Mouse (Mus musculus): ENCODE results near the gene Galns. TPM values are rescaled to one million over a fixed set of nuclear protein-coding genes. Genes with fewer than 3 reads are reported as not detected.
A peak's percentile ranks its signal among the peaks of the same experiment; 100 is the strongest.

Gene Galns
- polyA plus RNA-seq, 1 experiment from 2014 or later, result 8.2 TPM

DNA sequence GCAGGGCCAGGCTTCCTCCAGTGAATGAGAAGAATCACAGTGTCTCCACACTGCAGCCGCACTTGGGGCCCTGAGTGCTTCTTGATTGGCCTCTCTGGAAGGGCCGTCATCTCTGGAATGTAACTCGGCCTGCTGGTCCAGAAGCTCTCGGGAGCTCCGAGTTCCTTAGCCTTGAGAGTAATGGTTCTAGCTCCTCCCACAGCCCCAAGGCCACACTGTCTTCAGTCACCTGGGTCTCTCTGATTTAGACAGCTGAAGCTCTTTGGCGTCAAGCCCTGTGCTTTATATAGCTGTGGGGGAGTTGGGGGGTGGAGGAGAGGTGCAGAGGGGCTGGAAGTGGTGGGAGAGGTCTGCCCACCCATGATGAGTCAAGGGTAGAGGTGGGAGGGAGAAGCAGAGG lies 74.2 kb downstream of the Galns start:
- Histone ChIP-seq H3K36me3 (ENCODE audit: control insufficient read depth, insufficient read depth, low read length) (no peaks in the 10 kb centered on the region), H3K27ac (replicated peaks) (peak overlapping the region; percentile 82), H3K27me3 (ENCODE audit: control insufficient read depth, insufficient read depth, low read length) (no peaks in the 10 kb centered on the region), H3K9me3 (ENCODE audit: control insufficient read depth, low read length) (no peaks in the 10 kb centered on the region), H3K4me3 (ENCODE audit: low read depth, low read length) (no peak overlapping the region), H3K4me2 (replicated peaks; ENCODE audit: low read depth) (0 out of 2 replicates have a peak overlapping the region, but pooled peaks have one; percentile 15), H3K9ac (ENCODE audit: low read length) (no peak overlapping the region), H3K4me1 (replicated peaks; ENCODE audit: control insufficient read depth, insufficient read depth) (peaks cover 6% of the 10 kb centered on the region)
- TF ChIP-seq CTCF (IDR thresholded peaks at IDR 0.05; ENCODE audit: low read depth) (no peak), EP300 (optimal IDR thresholded peaks at IDR 0.05) (peak; percentile 26)
- ATAC-seq (ENCODE audit: low FRiP score, low TSS enrichment), result peak; percentile 86
- 4% methylated on average over 6 of the region's 6 CpGs for WGBS
- peak; percentile 75 for DNase-seq (ENCODE audit: low spot score)

DNA sequence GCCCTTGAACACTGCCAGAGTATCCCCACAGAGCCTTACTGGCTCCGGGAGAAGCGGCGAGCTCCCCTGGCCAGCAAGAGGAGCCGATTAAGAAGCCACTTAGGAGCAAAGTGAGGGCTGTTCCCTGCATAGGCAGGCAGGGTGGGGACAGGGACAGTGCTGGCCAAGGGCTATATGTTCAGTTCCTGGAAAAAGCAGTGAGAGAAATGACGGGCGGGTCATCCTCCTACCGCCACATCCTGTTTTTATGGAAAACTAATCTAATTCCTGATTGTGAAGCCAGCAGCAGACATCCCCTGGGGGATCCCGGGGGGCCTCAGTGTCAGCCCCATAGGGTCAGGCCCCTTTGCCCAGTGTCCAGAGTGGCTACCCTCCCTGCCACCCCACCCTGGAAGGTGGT lies 80.0 kb downstream of the Galns start:
- no peak overlapping the region for H3K4me2 ChIP-seq (replicated peaks; ENCODE audit: low read depth)
- ATAC-seq (ENCODE audit: low FRiP score, low TSS enrichment), result 0 out of 2 replicates have a peak, but pooled peaks have one; percentile 13
- H3K9me3 ChIP-seq (ENCODE audit: control insufficient read depth, low read length), result no peaks in the 10 kb centered on the region
- H3K4me1 ChIP-seq (replicated peaks; ENCODE audit: control insufficient read depth, insufficient read depth), result no peaks in the 10 kb centered on the region
- no peaks in the 10 kb centered on the region for H3K27me3 ChIP-seq (ENCODE audit: control insufficient read depth, insufficient read depth, low read length)
- peak overlapping the region; percentile 35; the same call in 1 of the 2 replicates for H3K27ac ChIP-seq (replicated peaks)
- no peak for DNase-seq (ENCODE audit: low spot score)
- H3K36me3 ChIP-seq (ENCODE audit: control insufficient read depth, insufficient read depth, low read length), result no peaks in the 10 kb centered on the region
- no peak overlapping the region for H3K9ac ChIP-seq (ENCODE audit: low read length)
- no peak overlapping the region for H3K4me3 ChIP-seq (ENCODE audit: low read depth, low read length)
- TF ChIP-seq CTCF (IDR thresholded peaks at IDR 0.05; ENCODE audit: low read depth) (no peak), EP300 (optimal IDR thresholded peaks at IDR 0.05) (no peak)
- WGBS, result 75% methylated on average over 8 of the region's 8 CpGs

DNA sequence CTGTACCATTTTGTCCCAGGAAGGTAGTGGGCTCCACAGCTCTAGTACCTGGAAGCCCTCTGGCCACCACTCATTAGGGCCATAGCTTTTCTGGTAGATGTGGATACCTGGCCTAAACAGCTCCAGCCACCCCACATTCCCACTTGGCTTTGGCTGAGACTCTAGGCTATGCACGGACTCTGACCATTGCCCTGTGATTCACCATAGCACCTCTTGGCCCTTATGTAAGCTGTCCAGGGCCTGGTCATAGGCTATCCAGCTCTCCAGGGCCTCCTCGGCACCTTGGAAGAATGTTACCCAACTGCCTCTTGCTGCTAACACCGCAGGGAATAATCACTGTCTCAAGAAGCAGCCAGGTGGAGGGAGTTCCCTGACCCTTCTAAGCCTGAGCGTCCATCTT lies 82.1 kb downstream of the Galns start:
- H3K9me3 ChIP-seq (ENCODE audit: control insufficient read depth, low read length), result no peaks in the 10 kb centered on the region
- no peak overlapping the region for H3K4me3 ChIP-seq (ENCODE audit: low read depth, low read length)
- no peak for TF ChIP-seq CTCF (IDR thresholded peaks at IDR 0.05; ENCODE audit: low read depth)
- no peak for TF ChIP-seq EP300 (optimal IDR thresholded peaks at IDR 0.05)
- H3K9ac ChIP-seq (ENCODE audit: low read length), result no peak overlapping the region
- no peaks in the 10 kb centered on the region for H3K36me3 ChIP-seq (ENCODE audit: control insufficient read depth, insufficient read depth, low read length)
- H3K27me3 ChIP-seq (ENCODE audit: control insufficient read depth, insufficient read depth, low read length), result no peaks in the 10 kb centered on the region
- no peak overlapping the region for H3K4me2 ChIP-seq (replicated peaks; ENCODE audit: low read depth)
- H3K27ac ChIP-seq (replicated peaks), result no peak overlapping the region
- WGBS, result 76% methylated on average over 4 of the region's 4 CpGs
- ATAC-seq (ENCODE audit: low FRiP score, low TSS enrichment), result no peak
- H3K4me1 ChIP-seq (replicated peaks; ENCODE audit: control insufficient read depth, insufficient read depth), result peaks cover 8% of the 10 kb centered on the region; the same call in 1 of the 2 replicates
- no peak for DNase-seq (ENCODE audit: low spot score)

Small RNA genes within 50 kb of the gene (microRNA-seq; reads per million reads assigned to microRNA genes)
- gene Mir6396, result not detected

Other genes starting within 250 kb of the Galns start
- gene Zc3h18, start 234.9 kb downstream of the Galns start, polyA plus RNA-seq (2015; fragmentation: Nextera tagmentation; extraction: Ambion mirVana), result 19.4 and 19.8 TPM in 2 replicates
- 0.15 and 0.32 TPM in 2 replicates for gene Il17c, start 189.4 kb downstream of the Galns start, polyA plus RNA-seq (2015; fragmentation: Nextera tagmentation; extraction: Ambion mirVana)
- gene Cyba, start 178.5 kb downstream of the Galns start, polyA plus RNA-seq (2015; fragmentation: Nextera tagmentation; extraction: Ambion mirVana), result 250 and 267 TPM in 2 replicates
- 34.6 and 35.7 TPM in 2 replicates for gene Mvd, start 168.0 kb downstream of the Galns start, polyA plus RNA-seq (2015; fragmentation: Nextera tagmentation; extraction: Ambion mirVana)
- gene Snai3, start 150.7 kb downstream of the Galns start, polyA plus RNA-seq (2015; fragmentation: Nextera tagmentation; extraction: Ambion mirVana), result 1.4 and 1.6 TPM in 2 replicates
- gene Rnf166, start 135.4 kb downstream of the Galns start, polyA plus RNA-seq (2015; fragmentation: Nextera tagmentation; extraction: Ambion mirVana), result 31.2 and 32.2 TPM in 2 replicates
- gene Ctu2, start 135.3 kb downstream of the Galns start, polyA plus RNA-seq (2015; fragmentation: Nextera tagmentation; extraction: Ambion mirVana), result 33.1 and 34.5 TPM in 2 replicates
- gene Piezo1, start 60.1 kb downstream of the Galns start, polyA plus RNA-seq (2015; fragmentation: Nextera tagmentation; extraction: Ambion mirVana), result 7.0 and 8.2 TPM in 2 replicates
- gene Cdt1, start 43.4 kb downstream of the Galns start, polyA plus RNA-seq (2015; fragmentation: Nextera tagmentation; extraction: Ambion mirVana), result 11.8 TPM in 2 replicates
- gene Aprt, start 34.6 kb downstream of the Galns start, polyA plus RNA-seq (2015; fragmentation: Nextera tagmentation; extraction: Ambion mirVana), result 311 and 314 TPM in 2 replicates
- 48.0 and 49.5 TPM in 2 replicates for gene Trappc2l, start 177 bp upstream of the Galns start, polyA plus RNA-seq (2015; fragmentation: Nextera tagmentation; extraction: Ambion mirVana)
- gene Pabpn1l, start 11.3 kb upstream of the Galns start, polyA plus RNA-seq (2015; fragmentation: Nextera tagmentation; extraction: Ambion mirVana), result 0.08 TPM in 1 of 2 replicates, not detected in the other
- 1.8 and 2.4 TPM in 2 replicates for gene Cbfa2t3, start 87.6 kb upstream of the Galns start, polyA plus RNA-seq (2015; fragmentation: Nextera tagmentation; extraction: Ambion mirVana)
- gene Acsf3, start 164.0 kb upstream of the Galns start, polyA plus RNA-seq (2015; fragmentation: Nextera tagmentation; extraction: Ambion mirVana), result 14.7 and 15.4 TPM in 2 replicates
- 0.23 TPM in 2 replicates for gene Cdh15, start 236.5 kb upstream of the Galns start, polyA plus RNA-seq (2015; fragmentation: Nextera tagmentation; extraction: Ambion mirVana)